Mouse (Mus musculus) layer of hippocampus, adult 18-20 months (tissue): ENCODE data around the gene Ccni. TPM values are rescaled to one million over a fixed set of nuclear protein-coding genes. Genes with fewer than 3 reads are reported as not detected.

Source experiments
- DNase-seq, 2 experiments: peaks; one replicate each; pipeline ENCODE4 v3.0.0; 2022; ENCODE audit warnings: low spot score in 2 of 2
- long read RNA-seq: library from polyadenylated mRNA; stranded (forward); transcript quantifications from one replicate; pipeline ENCODE4 v2.0.0, GENCODE M21; 2021
- total RNA-seq, 2 experiments: library from RNA; stranded (reverse); gene quantifications; 2 replicates each; pipeline ENCODE4 v1.2.3; 2021

The Ccni gene
- 100 to 1,000 TPM; 248 to 262 TPM for total RNA-seq
- long read RNA-seq, transcript Ccni-201 (7 exons, 2,804 nt): major isoform, 93 of 111 reads
- long read RNA-seq, partial matches to known transcripts: 8 of 111 reads
- long read RNA-seq, other reads (novel, unspliced or antisense): 10 of 111 reads

DNA sequence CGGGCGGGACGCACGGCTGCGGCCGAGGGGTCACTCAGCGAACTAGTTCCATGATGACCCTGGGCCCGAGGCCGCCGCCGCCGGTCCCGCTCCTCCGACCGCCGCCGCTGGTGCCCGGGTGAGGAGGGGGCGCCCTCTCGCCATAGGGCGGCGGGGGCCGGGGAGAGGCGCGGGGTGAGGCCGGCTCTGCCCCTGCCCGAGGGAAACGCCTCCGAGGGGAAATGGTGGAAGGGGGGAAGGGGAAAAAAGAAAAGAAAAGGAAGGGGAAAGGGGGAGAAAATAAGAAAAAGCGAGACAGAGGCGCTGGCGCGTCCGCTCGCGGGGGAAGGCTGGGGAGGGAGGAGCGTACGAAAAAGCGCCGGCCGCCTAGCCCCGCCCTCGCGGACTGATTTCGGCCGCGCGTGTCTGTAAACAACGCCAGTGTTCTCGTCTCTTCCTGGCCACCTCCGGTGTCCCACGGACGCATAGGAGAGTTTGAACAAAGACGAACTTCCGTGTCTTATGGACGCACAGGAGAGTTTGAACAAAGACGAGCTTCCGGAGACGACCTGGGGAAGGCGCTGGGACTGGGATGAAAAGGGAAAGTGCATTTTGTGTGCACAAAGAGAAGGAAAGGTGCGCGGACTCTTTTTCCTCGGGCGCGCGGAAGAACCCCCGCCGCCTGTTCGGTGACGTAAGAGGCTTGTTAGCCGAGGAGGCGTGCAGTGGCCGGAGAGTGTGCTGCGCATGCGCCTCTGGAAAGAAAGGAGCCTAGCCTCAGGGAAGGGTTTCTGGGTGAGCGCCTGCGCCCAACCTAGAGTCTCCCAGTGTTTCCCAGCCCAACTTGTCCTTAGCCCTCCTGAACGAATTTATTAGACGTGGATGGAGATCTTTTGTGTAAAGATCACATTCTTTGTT is at the start of gene Ccni, which contains the start of gene 2010109A12Rik:
Gene Ccni (minus strand): TSS at position 387 of the 897 bp plus-strand sequence.
Gene 2010109A12Rik (plus strand): TSS at position 410 of the 897 bp plus-strand sequence.
- peak; percentile 95 to 97 for DNase-seq

DNA sequence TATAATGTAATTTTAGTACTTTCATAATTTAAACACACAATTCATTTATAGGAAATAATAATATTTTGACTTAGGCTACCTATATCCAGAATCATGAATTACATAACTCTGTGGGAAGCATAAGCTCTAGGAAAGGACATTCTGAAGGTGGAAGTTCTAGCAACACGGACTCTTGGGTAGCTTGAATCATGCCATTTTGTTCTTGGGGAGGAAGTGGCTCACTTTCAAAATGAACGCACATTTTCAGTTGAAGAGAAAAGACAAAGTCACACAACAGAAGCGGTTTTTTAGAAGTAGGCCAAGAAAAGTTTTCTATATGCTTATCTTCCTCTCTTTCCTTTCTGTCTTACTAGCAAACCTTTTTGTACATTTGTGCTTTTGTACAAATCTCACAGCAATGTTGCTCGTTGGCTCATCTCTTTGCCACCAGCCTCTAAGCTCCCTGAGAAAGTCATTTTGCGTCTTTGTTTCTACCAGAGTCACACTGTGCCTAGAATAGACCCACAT is 49.5 kb upstream of the Ccni start:
- DNase-seq: no peak

DNA sequence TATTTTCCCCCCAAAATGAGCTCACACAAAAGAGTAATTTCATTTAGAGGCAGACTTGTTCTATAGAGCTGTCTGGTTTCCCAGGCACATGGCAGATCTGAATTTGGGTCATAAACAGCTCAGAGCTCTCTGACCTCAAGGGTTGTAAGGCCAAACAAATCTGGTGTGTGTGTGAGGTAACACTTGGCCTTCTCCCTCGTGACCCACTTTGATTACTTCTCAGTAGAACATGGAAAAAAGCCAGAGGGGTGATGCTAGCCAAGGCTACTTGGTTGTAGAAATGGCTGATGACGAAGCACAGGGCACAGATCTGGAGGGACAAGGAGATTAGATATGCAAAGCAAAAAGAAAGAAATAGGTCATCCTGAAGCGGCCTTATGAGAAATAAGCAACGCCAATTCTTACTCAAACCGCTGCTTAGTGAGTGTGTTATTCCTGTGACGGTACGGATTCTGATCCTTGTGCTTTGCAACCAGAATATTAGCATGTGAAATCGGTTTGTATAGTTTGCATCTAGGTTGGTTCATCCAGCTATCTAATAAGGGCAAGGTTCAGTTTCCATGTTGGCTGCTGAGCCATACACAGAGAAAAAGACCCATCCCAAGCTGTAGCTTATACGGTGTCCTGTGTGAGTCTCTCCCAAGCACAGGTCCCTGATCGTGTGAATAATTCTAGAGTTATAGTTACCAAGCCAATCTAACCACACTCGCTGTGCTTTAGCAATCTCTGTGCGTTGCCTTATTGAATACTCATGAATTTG is 44.9 kb upstream of the Ccni start:
- no peak for DNase-seq

DNA sequence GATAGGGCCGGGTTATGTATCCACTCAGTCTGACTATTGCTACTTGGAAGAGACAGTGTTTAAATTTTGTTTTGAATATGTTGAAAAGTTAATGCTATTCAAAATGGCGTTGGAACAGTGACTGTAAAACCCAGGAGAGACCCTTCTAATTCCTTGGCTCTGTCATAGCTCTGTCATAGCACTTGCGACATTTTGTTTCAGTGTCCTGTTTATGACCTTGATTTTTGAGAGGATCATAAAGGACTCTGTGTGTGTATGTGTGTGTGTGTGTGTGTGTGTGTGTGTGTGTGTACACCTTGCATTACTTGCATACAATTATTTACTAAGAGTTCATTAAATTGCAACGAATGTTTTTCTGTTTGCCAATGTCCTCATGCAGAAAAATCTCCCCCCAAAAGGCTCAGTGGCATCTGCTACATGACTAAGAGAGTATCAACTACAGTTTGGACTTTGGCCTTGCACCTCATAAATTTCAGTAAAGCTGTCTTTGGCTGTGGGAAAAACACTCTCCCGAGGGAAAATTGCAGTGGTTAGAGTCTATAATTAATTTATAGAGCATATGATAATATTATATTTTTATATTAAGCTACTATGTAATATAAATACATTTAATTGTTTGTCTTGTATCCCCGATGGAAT is 43.8 kb upstream of the Ccni start:
- DNase-seq: no peak

DNA sequence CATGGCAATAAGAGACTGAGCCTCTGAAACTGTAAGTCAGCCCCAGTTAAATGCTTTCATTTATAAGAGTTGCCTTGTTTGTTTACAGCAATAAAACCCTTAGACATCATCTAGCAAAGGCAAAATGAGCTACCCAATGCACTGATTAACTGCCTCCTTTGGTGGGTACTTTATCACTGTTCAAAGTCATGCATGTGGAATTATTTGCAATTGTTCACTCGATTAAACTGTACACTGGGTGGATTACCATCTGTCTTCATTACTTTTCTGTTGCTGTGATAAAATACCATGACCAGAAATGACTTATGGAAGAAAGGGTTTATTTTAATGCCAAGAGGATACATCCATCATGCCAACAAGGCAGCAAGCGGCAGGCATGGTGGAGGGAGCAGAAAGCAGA is 39.0 kb upstream of the Ccni start:
- DNase-seq: no peak

DNA sequence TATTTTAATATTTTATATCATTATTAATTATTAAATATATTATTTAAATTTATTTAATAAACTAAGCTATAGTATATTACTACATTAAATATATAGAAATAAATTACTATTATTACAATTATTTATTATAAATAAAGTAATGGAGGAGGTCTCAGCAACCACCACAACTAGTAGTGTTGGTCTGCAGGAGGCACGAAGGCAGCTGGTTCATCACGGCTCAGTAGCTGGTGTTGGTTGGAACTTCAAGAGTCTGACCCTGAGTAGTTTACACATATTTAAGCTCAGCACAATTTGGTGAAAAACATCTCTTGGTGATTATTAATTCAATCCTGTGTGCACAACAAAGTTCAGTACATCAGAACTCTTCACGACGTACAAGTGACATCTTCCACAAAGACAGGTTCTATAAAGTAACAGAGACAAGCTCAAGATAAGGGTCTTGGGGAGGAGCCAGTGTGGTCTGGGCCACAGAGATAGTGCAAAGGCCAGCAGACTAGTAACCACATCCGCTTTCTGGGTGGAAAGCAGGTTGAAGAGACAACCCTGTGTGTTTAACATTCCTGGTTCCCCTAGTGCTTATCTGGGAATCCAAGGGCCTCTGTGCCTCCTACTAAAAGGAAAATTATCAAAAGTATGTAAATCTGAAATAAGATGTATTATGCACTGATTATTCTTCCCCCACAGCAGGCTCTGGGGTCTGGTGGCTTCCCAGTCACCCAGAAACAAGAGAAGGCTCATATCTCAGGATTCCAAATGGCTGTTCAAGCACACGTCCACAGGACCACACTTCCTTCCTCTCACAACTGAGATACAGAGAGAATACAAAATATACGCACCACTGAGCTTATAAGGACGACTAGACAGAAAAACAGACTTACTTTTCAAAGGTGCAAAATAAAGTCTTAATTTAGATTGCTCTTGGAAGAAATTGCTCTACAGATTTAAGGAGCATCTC is 33.6 kb upstream of the Ccni start:
- no peak for DNase-seq

DNA sequence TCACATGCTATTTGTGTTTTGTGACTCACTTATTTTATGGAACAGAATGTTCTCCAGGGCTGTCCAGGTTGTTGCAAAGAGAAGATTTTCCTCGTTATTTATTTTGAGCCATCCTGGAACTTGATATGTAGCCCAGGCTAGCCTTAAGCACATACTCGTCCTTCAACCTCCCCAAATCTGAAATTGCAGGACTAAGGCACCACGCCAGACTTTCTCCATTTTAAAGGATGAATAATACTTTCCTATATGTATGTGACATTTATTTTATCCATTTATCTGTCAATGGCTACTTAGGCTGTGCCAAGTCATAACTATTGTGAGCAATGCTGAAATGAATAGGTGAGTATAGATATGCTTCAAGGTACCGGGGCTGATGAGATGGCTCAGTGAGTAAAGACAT is 30.2 kb upstream of the Ccni start:
- no peak for DNase-seq

DNA sequence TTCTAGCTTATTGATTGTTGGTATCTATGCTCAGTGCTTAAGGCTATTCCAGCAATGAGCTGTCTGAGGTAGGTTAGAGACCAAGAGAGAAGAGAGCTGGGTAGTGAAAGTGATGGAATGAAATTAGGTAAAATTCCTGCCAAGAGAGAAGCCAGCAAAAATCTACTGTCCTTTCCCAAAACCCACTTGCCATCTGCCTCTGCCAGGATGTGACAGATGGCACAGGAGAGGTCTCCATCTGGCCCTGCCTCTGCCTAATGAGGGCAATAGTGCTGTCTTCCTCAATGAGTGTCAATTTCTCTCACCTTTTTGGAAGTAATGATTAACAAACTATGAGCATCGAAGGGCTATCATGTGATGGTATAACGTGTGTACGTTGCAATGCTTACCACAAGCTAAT is 29.6 kb upstream of the Ccni start:
- DNase-seq: peak; percentile 84 to 91

DNA sequence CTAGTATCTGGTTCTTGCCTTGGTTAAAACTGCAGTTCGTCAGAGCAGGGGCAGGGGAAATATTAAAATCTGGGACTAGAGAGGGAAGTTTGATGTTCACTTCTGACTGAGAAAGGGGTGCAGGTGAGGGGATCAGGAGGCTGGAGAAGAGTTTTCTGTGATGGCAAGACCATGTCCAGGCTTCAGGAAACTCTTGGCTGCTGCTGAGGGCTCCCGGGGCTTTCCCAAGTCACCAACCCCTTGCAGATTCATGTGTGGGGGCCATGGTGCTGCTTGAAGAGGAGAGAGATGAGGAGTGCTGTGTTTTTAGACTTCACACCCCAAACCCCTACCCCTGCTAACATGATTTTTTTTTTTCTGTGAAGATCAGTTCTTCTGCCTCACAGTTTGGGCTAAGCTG is 28.3 kb upstream of the Ccni start:
- no peak for DNase-seq

DNA sequence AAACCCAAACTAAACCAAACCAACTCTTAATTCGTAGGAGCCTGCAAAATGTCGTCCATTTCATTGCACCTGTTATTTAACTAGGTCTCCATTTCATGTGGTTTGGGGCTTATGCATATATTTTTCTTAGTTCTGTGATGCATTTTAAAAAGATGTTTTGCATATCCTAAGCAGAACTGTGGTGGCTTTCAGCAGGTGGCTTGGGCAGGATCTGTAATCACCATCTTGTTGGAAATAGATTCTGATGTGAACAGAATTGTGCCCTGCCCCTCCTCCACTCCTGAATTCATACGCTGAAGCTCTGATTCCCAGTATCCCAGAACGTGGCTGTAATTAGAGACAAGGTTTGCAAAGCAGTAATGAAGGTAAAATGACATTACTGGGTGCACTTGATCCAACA is 27.8 kb upstream of the Ccni start:
- no peak for DNase-seq

DNA sequence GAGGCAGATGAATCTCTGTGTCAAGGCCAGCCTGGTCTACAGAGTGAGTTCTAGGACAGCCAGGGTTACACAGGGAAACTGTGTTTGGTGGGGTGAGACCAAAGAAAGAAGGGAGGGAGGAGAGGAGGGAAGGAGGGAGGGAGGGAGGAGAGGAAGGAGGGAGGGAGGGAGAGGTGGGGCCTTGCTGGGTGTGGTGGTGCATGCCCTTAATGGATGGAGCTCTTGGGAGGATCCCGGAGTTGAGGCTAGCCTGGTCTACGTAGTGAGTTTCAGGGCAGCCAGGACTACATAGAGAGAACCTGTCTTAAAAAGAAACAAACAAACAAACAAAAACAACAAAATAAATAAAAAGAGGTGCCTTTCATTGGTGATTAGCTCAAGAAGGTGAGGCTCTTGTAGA is 26.5 kb upstream of the Ccni start:
- no peak for DNase-seq

DNA sequence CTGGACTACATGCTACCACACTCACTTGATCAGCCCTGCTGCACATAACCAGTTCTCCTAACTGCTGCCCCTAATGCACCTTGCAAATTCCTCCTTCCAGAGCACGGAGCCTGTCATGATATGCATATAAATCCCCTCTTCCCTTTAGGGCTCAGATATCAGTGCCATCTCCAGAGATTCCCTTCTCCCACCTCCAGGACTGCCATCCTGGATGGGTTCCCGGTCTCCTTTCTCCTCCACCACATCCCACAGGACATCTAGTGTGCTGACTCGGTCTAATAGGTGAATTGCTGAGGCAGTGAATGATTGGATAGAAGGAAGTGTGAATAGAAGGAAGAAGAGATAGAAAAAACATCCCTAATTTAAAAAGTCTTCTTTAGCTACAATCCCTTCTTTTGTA is 25.4 kb upstream of the Ccni start:
- DNase-seq: no peak

DNA sequence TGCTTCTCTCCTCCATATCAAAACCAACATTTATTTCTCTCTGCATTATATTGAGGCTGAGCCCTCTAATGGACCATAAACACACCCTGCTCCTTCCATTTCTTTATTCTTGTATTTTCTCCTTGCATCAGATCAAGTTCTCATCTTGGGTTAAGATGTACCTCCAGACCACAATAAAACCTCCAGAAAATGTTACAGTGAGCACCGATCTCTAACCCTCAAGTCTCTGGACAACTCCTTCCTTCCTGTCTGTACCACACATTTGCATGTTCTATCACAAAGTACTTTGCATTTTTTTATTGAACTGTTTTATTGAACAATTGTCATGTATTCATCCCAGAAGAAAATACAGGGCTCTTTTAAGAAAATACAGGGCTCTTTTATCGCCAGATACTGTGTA is 23.2 kb upstream of the Ccni start:
- DNase-seq: no peak

DNA sequence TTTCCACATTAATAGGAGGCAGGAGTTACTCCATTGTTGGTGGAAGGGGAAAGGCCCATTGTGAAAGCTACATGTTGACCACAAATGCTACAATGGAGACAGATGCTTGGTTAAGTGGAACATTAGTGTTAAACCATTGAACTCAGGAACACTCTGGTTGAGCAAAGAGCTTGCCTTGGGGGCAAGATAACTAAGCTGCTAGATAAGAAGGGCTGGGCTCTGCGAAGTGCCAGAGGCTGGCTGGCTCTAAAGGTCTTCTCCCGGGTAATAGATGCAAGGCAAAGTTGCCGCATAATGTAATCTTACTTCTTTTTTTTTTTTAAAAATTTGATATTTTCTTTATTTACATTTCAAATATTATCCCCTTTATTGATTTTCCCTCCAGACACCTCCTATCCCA is 20.9 kb upstream of the Ccni start:
- no peak for DNase-seq

DNA sequence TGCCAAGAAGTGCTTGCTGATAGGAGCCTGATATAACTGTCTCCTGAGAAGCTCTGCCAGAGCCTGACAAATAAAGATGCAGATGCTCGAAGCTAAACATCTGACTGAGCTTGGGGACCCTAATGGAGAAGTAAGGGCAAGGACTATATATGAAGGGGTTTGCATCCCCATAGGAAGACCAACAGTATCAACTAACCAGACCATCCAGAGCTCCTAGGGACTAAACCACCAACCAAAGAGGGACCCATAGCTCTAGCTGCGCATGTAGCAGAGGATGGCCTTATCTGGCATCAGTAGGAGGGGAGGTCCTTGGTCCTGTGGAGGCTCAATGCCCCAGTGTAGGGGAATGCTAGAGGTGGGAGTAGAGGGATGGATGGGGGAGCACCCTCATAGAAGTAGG is 18.3 kb upstream of the Ccni start:
- no peak for DNase-seq

DNA sequence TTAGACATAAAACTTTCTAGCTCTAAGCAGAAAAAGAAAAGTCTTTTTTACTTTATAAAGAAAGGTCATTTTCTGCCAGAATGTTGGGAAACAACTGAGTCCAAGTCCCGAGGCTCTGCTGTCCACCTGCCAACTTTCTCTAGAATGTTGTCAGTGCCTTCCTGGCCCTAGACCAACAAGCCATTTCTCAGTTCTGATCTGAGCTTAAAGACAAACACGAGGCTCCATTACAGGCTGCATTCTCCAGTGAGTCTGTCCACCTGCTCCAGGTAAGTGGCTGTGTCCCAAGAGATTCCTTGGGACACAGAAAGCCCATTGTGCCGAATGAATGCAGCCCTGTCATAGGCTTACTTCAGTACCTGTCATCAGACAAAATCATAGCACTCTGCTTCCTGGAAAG is 15.4 kb upstream of the Ccni start:
- DNase-seq: no peak

DNA sequence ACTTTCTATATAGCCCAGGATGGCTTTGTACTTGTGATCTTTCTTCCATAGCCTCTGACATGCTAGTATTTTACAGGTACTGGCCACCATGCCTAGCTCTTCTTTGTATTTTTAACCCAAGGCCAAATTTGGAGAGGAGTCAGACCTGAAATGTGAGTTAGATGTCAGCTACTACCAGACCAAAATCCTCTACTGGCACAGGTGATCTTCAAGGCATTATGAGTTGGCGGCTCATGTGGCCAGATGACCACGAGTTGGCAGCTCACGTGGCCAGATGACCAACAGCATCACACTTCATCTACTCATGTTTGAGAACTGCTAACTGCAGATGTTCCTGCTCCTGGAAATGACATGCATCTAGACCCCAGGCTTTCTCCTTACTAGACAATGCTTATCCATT is 12.1 kb upstream of the Ccni start:
- no peak for DNase-seq

DNA sequence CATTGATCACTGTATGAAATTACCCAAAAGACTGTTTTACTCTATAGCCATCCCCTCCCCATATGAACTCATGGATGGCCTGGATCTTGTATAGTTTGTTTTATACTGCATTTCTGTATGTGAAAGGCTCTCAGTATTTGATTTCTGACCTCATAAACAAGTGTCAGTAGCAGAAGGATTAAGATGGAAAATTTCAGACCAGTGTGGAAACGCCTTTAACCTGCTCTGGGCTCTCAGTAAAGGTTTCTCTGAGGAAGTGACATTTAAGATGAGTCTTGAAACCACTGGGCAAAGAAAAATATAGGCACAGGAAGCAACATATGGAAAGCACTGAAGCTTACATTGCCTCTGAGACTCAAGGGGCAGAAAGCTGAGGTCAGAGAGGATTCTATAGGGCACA is 1.3 kb upstream of the Ccni start:
- DNase-seq: no peak

DNA sequence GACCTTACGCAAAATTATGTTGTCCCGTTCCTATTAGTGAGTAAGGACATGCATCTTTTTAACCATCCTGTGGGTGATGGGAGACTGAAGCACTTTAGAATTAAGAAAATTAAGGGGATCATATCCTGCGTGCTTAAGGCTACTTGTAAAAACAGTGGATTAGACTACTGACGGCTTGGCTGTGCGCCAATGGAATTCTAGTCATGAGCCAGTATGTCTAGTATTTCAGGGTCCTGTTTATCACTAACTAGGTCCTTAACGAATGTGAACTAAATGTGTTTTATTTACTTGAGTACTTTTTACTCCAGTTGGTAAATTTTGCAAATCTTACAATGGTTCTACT is 682 bp upstream of the Ccni start:
- DNase-seq: no peak

DNA sequence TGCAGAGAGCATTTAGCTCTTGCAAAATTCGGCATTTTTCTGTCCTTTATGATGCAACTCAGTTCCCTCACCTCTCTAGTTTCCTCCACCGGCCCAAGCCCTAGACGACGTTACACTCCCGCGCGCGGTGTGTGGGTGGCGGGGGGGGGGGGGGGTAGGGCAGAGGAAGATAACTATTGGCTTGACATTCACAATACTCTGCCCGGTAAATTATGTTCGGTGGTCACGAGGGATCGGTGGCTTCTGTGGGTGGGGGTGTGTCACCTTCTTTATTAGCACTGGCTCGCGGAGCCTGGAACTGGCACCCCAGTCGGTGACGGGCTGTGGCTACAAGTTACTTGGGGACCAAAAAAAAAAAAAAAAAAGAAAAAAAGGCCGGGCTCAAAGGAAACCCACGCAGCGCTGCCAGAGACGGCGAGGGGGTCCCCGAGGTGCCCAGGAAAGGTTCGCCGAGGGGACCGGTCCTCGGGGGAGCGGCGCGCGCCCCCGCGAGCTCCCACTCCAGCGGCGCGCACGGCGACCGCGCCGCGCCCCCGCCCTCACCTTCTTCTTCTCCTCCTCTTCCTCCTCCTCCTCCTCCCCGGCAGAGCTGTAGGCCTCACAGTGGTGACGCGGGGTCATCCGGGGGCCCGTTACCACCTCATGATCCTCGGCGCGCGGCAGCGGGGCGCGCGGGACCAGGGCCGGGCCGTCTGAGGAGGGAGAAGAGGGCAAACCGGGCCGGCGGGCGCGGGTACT is 755 bp downstream of the Ccni start:
- DNase-seq: peak; percentile 25 to 50
